Mouse (Mus musculus): ENCODE measurements at regions not wholly inside any gene's neighbourhood (a gene's known extent, or its start where the extent isn't known, plus 50 kb on each side); places are given as distances from the start of the nearest gene placed in this dataset.

- DNase-seq (ENCODE audit: low spot score in 2 of 2) = no peak
Measured at GRCm38 (mm10) chr9:34143131-34143795, 342.4 kb upstream of the Kirrel3 start.

DNA sequence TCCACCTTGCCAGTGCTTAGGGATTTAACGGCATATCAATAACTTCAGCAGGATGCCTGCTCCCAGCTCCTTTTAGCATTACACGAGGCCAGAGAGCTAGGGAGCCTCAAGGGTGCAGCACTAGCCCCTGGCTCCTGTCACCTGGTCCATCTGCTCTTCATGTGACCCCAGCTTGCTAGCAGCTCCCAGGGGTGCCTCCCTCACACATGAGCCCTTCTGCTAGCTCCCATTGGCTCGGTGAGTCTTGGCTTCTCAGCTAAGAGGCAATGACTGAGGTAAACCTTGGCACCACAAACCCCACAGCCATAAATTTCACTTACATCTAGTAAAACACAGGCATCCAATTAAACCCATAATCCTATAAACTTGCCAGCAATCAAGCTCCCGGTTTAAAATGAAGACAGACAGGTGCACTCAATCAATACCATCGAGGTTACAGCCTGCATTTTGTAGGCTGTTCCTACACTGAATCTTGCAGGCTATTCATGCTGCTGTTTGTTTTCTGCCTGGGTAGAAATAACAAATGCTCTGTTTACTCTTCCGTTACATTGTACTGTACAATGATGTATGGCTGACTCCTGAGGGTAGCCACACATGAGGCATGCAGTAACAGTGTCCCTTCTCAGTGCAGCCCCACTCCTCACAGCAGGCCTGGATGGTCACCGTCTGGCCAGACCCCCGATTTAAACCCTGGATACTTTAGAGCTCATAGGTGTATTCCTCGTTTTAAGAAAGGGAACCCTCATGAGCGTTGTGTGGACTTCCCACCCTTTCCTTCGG, 330.3 kb upstream of the Kirrel3 start:
- DNase-seq (ENCODE audit: low spot score in 2 of 2) = no peak

GRCm38 (mm10) chr9:34156581-34156980, 329.1 kb upstream of the Kirrel3 start:
- peak; percentile 58 to 59 for DNase-seq (ENCODE audit: low spot score in 2 of 2)

DNA sequence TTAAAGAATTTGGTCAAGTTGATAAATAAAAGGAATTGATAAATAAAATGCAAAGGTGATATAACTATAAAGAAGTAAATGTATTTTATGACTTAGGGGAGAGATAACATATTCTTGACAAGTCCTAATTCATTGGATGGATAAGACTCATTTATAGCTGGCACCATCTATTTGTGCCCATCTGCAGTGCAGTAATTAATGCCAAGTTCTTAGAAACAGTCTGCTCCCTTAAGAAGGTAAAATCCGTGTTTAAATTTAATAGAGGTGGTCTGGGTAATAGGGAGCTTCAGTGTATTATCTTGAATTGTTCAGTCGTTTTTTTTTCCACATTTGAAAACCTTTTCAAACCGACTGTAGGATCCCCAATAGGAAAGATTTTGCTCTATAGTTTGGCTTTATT, 324.6 kb upstream of the Kirrel3 start:
- no peak for DNase-seq (ENCODE audit: low spot score in 2 of 2)

DNA sequence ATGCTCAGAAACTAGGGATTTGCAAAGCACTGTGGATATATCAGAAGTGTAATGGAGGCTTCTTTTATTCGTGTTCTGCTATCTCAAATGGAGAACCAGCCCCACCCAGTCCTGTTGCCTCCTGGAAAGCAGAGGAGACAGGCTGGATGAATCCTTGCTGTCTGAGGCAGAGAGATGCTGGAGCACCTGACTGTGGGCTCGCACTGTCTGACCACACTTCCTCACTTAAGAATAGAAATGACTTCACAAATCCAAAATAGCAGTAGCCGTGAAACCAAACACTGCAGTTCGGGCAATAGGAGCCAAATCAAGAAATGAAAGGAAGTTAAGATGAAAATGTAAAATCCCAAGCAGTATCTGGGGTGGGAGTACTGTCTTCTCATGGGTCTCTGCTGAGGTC, 299.4 kb upstream of the Kirrel3 start:
- DNase-seq (ENCODE audit: low spot score in 2 of 2) = peak; percentile 10 to 17

DNA sequence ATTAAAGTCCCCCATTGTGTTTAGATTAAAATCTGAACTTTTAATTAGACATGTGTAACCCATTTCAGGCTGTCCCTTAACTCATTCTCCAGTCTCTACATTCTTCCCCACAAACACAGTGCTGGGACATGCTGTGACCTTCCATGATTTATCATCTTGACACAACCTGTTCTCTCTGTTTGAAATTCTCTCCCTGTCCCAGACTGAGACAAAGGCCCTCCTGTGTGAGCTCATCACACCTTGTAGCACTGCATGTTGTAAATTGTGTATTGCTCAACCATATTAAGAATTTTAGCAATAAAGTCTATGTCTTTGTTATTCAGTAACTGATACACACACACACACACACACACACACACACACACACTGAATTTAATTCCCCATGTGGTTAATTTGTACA, 293.2 kb upstream of the Kirrel3 start:
- no peak for DNase-seq (ENCODE audit: low spot score in 2 of 2)

GRCm38 (mm10) chr9:34202122-34202941, 283.4 kb upstream of the Kirrel3 start:
- DNase-seq (ENCODE audit: low spot score in 2 of 2) = no peak

DNA sequence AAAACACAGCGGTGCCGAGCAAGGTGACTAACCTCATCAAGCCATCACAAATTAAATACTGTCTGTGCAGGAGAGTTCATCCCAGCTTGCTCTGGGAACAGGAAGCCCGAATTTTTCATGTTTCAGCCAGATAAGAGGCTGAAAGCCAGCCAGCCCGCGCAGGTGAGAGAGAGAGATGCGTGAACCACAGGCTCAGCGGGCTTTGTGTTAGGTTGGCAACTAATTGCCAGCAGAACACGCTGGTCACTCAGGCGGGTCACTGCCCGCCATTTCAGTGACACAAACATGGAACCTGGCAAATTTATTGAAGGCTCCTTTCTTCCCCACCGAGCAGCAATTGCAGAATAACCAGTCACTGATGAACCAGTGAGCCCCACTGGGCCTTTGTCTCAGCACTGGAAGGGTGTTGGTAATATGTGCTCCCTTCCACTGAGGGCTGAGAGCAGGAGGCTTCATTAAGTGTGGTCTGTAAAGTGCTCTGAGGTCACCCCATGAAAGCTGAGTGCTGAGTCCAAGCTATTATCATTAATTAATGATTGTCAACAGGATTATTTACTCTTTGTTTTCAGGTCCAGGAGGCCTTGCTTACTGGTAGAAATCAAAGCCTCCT, 282.6 kb upstream of the Kirrel3 start:
- no peak for DNase-seq (ENCODE audit: low spot score in 2 of 2)

DNA sequence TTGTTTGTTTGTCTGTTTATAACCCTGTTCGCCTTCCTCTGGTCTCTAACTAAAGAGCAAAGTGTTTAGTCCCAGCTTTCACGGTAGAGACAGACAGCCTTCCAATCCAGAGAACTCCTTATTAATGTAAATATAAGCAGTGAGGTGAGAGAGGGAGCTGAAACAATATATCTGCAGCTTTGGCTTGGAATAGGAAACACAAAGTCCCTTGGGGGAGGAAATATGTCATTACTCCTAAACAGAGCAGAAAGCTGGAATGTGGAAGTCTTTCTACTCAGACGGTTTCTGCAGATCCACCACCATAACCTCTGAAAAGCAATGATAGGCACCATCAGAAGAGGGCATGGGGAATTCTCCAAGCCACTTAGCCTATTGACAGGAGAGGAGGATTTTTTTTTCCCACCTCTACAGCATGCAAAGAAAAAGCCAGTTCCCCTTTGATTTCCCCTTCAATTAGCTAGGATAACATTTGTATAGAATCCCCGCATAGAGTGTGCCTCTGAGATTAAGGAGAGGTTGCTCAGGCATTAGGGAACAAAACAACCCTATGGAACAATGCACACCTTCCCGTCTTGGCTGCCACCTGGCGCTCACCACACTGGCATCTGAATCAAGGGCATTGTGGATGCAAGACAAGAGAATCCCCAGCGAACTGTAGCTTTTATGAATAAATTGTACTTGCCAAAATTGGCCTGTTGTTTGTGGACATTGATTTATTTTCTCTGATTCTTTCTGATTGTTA, 281.9 kb upstream of the Kirrel3 start:
- DNase-seq (ENCODE audit: low spot score in 2 of 2) = no peak

GRCm38 (mm10) chr9:34204479-34204878, 281.2 kb upstream of the Kirrel3 start:
- DNase-seq (ENCODE audit: low spot score in 2 of 2) = no peak

DNA sequence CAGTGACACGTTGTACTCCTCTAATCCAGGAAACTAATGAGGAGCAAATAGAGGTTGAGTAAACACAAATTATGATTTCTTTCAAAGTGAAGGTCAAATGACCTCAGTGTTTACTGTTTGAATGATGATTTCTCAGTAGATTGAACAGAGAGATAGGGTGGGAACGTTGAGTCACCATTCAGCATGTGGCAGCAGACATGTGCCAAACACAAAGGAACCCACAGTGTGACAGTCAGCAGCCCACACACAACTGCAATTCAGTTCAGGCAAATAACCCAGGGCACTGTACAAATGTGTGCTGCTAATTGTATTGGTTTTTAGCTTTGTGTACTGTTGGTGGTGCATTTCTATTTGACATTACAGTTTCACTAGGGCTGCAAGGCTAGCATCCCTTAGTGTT, 254.1 kb upstream of the Kirrel3 start:
- DNase-seq (ENCODE audit: low spot score in 2 of 2) = no peak

GRCm38 (mm10) chr9:34234734-34235133, 251.0 kb upstream of the Kirrel3 start:
- no peak for DNase-seq (ENCODE audit: low spot score in 2 of 2)

GRCm38 (mm10) chr9:34239531-34239930, 246.2 kb upstream of the Kirrel3 start:
- DNase-seq (ENCODE audit: low spot score in 2 of 2) = no peak

DNA sequence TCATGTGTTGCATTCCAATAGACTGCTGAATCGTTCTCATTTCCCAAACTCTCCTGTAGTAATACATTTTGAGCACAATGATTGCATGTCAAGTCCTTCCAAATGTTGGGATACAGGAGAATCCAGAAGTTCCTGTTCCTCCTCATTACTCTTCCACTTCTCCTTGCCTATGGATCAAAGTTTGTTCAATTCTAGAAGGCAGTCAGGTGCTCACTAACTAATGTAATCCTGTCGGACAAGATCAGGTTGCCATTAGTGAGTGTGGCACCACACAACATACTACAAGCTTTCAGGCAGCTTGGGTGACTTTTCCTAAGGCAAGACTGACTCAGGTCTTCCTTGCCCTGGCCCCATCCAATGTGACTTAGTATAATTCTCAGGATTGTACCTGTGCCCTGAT, 242.0 kb upstream of the Kirrel3 start:
- no peak for DNase-seq (ENCODE audit: low spot score in 2 of 2)

DNA sequence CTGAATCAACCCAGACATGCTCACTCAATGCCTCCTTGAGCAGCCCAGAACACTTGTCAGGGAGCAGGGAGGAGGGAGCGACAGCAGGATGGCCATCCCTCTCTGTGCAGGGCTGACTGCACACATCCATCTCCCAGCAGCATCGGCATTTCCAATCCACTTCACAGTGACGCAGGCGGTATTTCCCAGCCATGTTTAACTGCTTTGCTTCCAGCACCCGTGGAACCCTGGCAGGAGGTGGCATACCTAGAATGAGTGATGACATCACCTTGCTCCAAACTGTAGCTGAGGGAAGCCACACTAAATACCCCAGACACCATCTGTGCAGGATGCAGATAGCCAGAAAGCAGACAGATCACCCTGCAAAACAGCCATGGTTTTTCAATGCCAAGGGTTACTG, 241.1 kb upstream of the Kirrel3 start:
- DNase-seq (ENCODE audit: low spot score in 2 of 2) = no peak

DNA sequence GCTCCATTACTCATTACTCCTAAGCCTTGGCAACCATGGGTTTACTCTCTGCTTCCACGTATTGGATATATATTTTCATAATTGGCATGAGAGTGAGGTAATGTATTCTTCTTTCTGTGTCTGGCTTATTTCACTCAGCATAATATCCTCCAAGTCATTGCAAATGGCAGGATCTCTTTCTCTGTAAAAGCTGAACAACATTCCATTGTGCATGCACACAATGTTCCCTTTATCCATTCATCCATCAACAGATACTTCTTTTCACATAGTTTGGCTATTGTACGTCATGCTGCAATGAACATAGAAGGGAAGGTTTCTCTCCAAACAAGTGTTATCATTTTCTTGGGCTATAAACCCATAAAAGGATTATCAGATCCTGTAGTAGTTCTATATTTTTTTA, 232.9 kb upstream of the Kirrel3 start:
- no peak for DNase-seq (ENCODE audit: low spot score in 2 of 2)

DNA sequence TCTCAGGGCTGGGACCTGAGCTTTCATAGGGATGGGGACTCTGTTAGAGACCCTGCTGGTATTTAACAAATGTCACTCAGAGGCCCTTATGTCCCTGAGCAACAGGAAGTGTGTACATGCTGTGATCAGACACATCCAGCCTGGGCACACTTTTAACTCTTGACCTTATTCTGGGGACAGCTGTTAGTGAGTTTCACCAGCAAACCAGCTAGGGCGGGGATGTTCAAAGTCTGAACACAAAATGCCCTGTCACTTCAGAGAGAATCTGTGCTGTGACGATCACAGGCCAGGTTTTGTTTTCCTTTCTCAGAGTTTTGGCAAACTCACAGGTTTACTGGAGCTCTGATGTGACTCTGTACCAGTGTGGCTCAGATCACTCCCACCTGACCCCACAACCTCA, 227.2 kb upstream of the Kirrel3 start:
- no peak for DNase-seq (ENCODE audit: low spot score in 2 of 2)

DNA sequence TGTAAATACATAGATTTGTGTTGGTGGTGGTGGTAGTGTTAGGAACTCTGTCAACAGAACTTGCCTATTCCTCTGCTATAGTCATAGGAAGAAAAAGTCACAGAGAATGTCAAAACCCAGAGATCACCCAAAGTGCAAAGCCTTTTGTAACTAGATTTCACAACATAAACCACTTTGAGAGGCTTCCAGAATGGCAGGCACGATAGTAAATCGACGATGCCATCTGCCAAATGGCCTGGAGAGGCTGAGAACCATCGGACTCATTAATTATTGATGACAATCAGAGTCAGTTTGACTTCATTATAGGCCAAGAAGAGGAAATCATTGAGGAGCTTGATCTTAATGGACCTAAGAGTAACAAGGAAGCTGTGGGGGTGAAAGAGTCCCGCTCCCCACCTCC, 207.6 kb upstream of the Kirrel3 start:
- no peak for DNase-seq (ENCODE audit: low spot score in 2 of 2)

- no peak for DNase-seq (ENCODE audit: low spot score in 2 of 2)
Measured at GRCm38 (mm10) chr9:34279386-34279785, 206.3 kb upstream of the Kirrel3 start.

DNA sequence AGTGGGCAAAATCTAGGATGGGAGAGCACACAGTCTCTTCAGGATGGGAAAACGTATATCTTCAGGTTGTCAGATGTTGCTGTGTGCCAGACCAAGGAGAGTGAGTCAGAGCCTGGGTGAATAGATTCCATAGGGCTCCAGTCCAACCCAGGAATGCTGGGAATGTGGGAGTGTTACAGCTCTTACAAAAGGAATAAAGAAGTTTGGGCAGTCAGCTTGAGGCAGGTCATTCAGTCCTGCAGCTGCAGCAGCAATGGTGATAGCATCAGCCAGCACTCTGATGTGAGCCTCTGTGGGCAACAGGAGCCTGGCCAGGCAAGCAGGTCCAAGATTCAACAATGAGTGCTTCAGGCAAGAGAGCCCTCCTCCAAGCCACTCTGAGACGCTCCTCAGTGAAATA, 205.8 kb upstream of the Kirrel3 start:
- DNase-seq (ENCODE audit: low spot score in 2 of 2) = peak; percentile 5 to 8

Data from right cerebral cortex, postnatal 36 days (tissue).